Comparison of ENCODE assay signal across 8 mouse cellular contexts in the genomic region with DNA sequence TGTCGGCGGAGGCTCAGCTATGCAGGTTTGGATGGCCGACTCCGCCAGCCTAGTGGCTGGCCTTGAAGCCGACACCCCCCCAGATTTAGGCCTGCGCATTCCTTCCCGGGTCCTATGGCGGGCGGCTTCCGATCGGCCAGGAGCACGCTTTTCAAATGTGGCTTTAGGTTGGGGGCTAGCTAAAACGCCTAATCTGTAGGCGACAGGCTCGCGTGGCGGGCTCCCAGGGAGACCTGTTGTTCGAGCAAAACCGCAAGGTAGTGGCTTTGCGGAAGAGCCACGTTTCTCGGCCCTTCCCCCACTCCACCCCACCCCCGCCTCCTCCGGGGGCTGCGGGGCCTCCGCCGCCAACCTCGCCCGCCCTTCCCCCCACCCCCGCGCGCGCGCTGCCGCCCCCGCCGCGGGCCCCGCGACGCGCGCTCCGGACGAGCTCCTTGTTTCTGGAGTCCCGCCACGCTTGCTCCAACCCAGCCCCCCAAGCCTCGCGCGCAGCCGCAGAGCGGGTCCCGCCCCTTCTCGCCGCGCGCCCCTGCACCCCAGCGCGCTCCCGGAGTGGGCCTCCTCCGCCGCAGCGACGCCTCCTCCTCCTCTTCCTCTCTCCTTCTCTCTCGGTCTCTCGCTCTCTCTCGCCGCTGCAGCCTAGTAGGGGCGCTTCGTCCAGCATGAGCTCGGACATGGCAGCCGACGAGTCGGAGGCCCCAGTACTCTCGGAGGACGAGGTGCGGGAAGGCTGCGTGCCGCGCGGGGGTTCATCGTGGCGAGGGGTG. TPM values are rescaled to one million over a fixed set of nuclear protein-coding genes. Genes with fewer than 3 reads are reported as not detected.
DNase-seq lines count a peak whose midpoint lies in the region; ATAC-seq and TF ChIP-seq lines count a peak whose summit lies in the region.

TSS of gene Nedd4 (plus strand) at position 452 of the 767 bp plus-strand sequence.

- no peaks in the 10 kb centered on the region for H3K9me3 ChIP-seq in intestine, postnatal 0 days (ENCODE audit: control insufficient read depth)
- no peaks in the 10 kb centered on the region for H3K9me3 ChIP-seq in midbrain, embryonic 11.5 days (ENCODE audit: control insufficient read depth, low read length)

- WGBS in intestine, postnatal 0 days, result under 1% methylated on average over 63 of the region's 83 CpGs
- under 1% methylated on average over 74 of the region's 83 CpGs for WGBS in midbrain, embryonic 11.5 days

- peak within 1 kb of the TSS; percentile 99 for H3K27ac ChIP-seq in intestine, postnatal 0 days (ENCODE audit: low read depth, low read length)
- peak within 1 kb of the TSS; percentile 97 for H3K27ac ChIP-seq in midbrain, embryonic 11.5 days (ENCODE audit: low read depth, low read length)

- H3K4me1 ChIP-seq in intestine, postnatal 0 days (replicated peaks; ENCODE audit: control insufficient read depth, insufficient read depth, low read length), result 0 out of 2 replicates have a peak, but pooled peaks cover 3% of the 10 kb centered on the region
- peaks cover 27% of the 10 kb centered on the region for H3K4me1 ChIP-seq in midbrain, embryonic 11.5 days (ENCODE audit: control insufficient read depth, insufficient read depth, low read length)

- peaks cover 12% of the 10 kb centered on the region; the same call in 1 of the 2 replicates for H3K36me3 ChIP-seq in intestine, postnatal 0 days (ENCODE audit: control insufficient read depth, insufficient read depth)
- H3K36me3 ChIP-seq in midbrain, embryonic 11.5 days (ENCODE audit: control insufficient read depth, insufficient read depth, low read length), result peaks cover 9% of the 10 kb centered on the region

- H3K4me3 ChIP-seq in intestine, postnatal 0 days (ENCODE audit: low read depth, low read length), result peak within 1 kb of the TSS; percentile 93
- peak within 1 kb of the TSS; percentile 99 for H3K4me3 ChIP-seq in midbrain, embryonic 11.5 days (ENCODE audit: low read depth, low read length)

- peak; percentile 99 for DNase-seq in adrenal gland, postnatal 14 days
- DNase-seq in embryo, embryonic 9.5 days (ENCODE audit: extremely low spot score), result peak; percentile 99
- no peak for DNase-seq in gonadal fat pad, adult 2 months (ENCODE audit: low read depth)
- peak; percentile 92 to 97 for DNase-seq in left cerebral cortex, postnatal 36 days (ENCODE audit: low spot score in 2 of 2)
- DNase-seq in midbrain, embryonic 11.5 days (ENCODE audit: low spot score, missing footprints), result peak; percentile 100
- peak; percentile 94 for DNase-seq in skeletal muscle tissue, adult 2 months (ENCODE audit: low read depth, low spot score)

- no peaks in the 10 kb centered on the region for H3K27me3 ChIP-seq in intestine, postnatal 0 days (replicated peaks; ENCODE audit: control insufficient read depth, insufficient read depth, low read length)
- H3K27me3 ChIP-seq in midbrain, embryonic 11.5 days (ENCODE audit: control insufficient read depth, insufficient read depth, low read length), result no peaks in the 10 kb centered on the region

- peak within 1 kb of the TSS; percentile 79 for H3K4me2 ChIP-seq in intestine, postnatal 0 days (replicated peaks; ENCODE audit: low read depth)
- peak within 1 kb of the TSS; percentile 87 for H3K4me2 ChIP-seq in midbrain, embryonic 11.5 days

- peak; percentile 29 for TF ChIP-seq CTCF in intestine, postnatal 0 days (IDR thresholded peaks at IDR 0.05; ENCODE audit: low read depth)

- intact Hi-C loops in left cerebral cortex, postnatal 36 days (cut with DNase I), result loop anchor here (1.0 to 5.0 kb wide), 3 partner anchors 22 to 130 kb away; partner anchors contain the start of gene Rfx7

- peak within 1 kb of the TSS; percentile 93 for H3K9ac ChIP-seq in intestine, postnatal 0 days (ENCODE audit: low read depth, low read length)
- H3K9ac ChIP-seq in midbrain, embryonic 11.5 days (ENCODE audit: low read length), result peak within 1 kb of the TSS; percentile 100

- peak; percentile 91 for ATAC-seq in intestine, postnatal 0 days
- ATAC-seq in midbrain, embryonic 11.5 days (ENCODE audit: low FRiP score), result peak; percentile 94
- ATAC-seq in activated CD4-positive, CD25-positive, alpha-beta regulatory T cell, adult 4 months, result no peak

RNA-seq across cellular contexts. Expression of gene Nedd4, which starts in this region (rescaled TPM):
- 490 and 493 TPM in 2 replicates for total RNA-seq in adrenal gland, postnatal 14 days (2021)
- polyA plus RNA-seq in gonadal fat pad, adult 2 months (2012; rRNA removed), result 193 and 206 TPM in 2 replicates
- polyA plus RNA-seq in intestine, postnatal 0 days (2015; fragmentation: Nextera tagmentation; extraction: Ambion mirVana), result 142 and 160 TPM in 2 replicates
- 100 to 1,000 TPM; 259 to 289 TPM for total RNA-seq in left cerebral cortex, postnatal 36 days (2021)
- polyA plus RNA-seq in midbrain, embryonic 11.5 days (2014; fragmentation: Nextera tagmentation; extraction: Ambion mirVana), result 812 and 869 TPM in 2 replicates
- 1 to 10 TPM; 1.2 to 1.3 TPM for polyA plus RNA-seq in activated CD4-positive, CD25-positive, alpha-beta regulatory T cell, adult 4 months (2017; shearing (Covaris generic))

Comparison
In these comparisons a context has a peak if more than half of its experiments do, and no peak if none do; other contexts are left out.
1. RNA of gene Nedd4 (polyA plus RNA-seq): 812 to 869 TPM in midbrain, embryonic 11.5 days, 193 to 206 TPM in gonadal fat pad, adult 2 months and 142 to 160 TPM in intestine, postnatal 0 days; 1.2 to 1.3 TPM in activated CD4-positive, CD25-positive, alpha-beta regulatory T cell, adult 4 months; every median in the first group is over 10 times any median in the second.